Mouse (Mus musculus) testis, adult 2 months (tissue): Measurements from ENCODE around the gene Tmem135.

Experiments
- CTCF ChIP-seq: fragments of 200-500 bp; IDR thresholded peaks from 2 replicates; pipeline ENCODE4 v1.5.1; 2012; ENCODE audit warnings: low read depth, mild to moderate bottlenecking, inconsistent platforms, low read length, moderate library complexity; ENCODE audit not compliant: control insufficient read depth, insufficient read depth, insufficient replicate concordance
- POLR2A ChIP-seq: fragments of 200-500 bp; IDR thresholded peaks from 2 replicates; pipeline ENCODE4 v1.6.1; 2012; ENCODE audit warnings: low read depth, mild to moderate bottlenecking, inconsistent platforms, low read length, moderate library complexity; ENCODE audit not compliant: control insufficient read depth

GRCm38 (mm10) chr7:89155223-89155622 is 248.8 kb downstream of the Tmem135 start:
- TF ChIP-seq CTCF (no peak), POLR2A (no peak)
